Mouse (Mus musculus): ENCODE data around the gene Cnksr1. TPM values are rescaled to one million over a fixed set of nuclear protein-coding genes. Genes with fewer than 3 reads are reported as not detected.

Cnksr1 gene
- polyA plus RNA-seq, 1 experiment from 2014 or later: not detected

- Histone ChIP-seq H3K9ac (peak overlapping the region; percentile 72), H3K4me2 (peak overlapping the region; percentile 76), H3K4me1 (peaks cover 45% of the 10 kb centered on the region), H3K4me3 (peak overlapping the region; percentile 60), H3K36me3 (replicated peaks) (no peaks in the 10 kb centered on the region), H3K27ac (peak overlapping the region; percentile 81), H3K9me3 (no peaks in the 10 kb centered on the region), H3K27me3 (replicated peaks) (peaks cover 78% of the 10 kb centered on the region)
- WGBS: under 1% methylated on average over 90 of the region's 91 CpGs
- peak; percentile 67 for ATAC-seq (replicated peaks)
Observed at GRCm38 (mm10) chr4:134251241-134252130, 13.3 kb upstream of the Cnksr1 start.

GRCm38 (mm10) chr4:134250930-134251240 is 12.7 kb upstream of the Cnksr1 start:
- Histone ChIP-seq H3K4me2 (peak overlapping the region; percentile 76), H3K36me3 (replicated peaks) (no peaks in the 10 kb centered on the region), H3K4me3 (peak overlapping the region; percentile 60), H3K9me3 (no peaks in the 10 kb centered on the region), H3K4me1 (peaks cover 50% of the 10 kb centered on the region), H3K27me3 (replicated peaks) (peaks cover 78% of the 10 kb centered on the region), H3K27ac (peak overlapping the region; percentile 81), H3K9ac (peak overlapping the region; percentile 72)
- WGBS: 5% methylated on average over 10 of the region's 10 CpGs
- no peak for ATAC-seq (replicated peaks)

- no peak for ATAC-seq (replicated peaks)
- peak overlapping the region; percentile 76 for H3K4me2 ChIP-seq
- no peaks in the 10 kb centered on the region for H3K9me3 ChIP-seq
- 5% methylated on average over 27 of the region's 27 CpGs for WGBS
- H3K27ac ChIP-seq: peak overlapping the region; percentile 81; the same call in 1 of the 2 replicates
- H3K4me3 ChIP-seq: peak overlapping the region; percentile 60
- H3K27me3 ChIP-seq (replicated peaks): peaks cover 76% of the 10 kb centered on the region
- H3K36me3 ChIP-seq (replicated peaks): no peaks in the 10 kb centered on the region
- H3K9ac ChIP-seq: peak overlapping the region; percentile 72
- H3K4me1 ChIP-seq: peaks cover 55% of the 10 kb centered on the region
Observed at GRCm38 (mm10) chr4:134250116-134250929, 12.1 kb upstream of the Cnksr1 start.

- Histone ChIP-seq H3K4me3 (peak overlapping the region; percentile 60), H3K9ac (peak overlapping the region; percentile 31), H3K9me3 (no peaks in the 10 kb centered on the region), H3K27me3 (replicated peaks) (peaks cover 69% of the 10 kb centered on the region), H3K4me2 (peak overlapping the region; percentile 76), H3K27ac (no peak overlapping the region), H3K36me3 (replicated peaks) (no peaks in the 10 kb centered on the region), H3K4me1 (peaks cover 59% of the 10 kb centered on the region)
- ATAC-seq (replicated peaks): no peak; the same call in 1 of the 2 replicates
- WGBS: 0% methylated on average over 30 of the region's 30 CpGs
Observed at GRCm38 (mm10) chr4:134249651-134250050, 11.5 kb upstream of the Cnksr1 start.

GRCm38 (mm10) chr4:134246719-134247258 is 8.6 kb upstream of the Cnksr1 start, which contains the start of gene Gm30191:
Gene Gm30191, plus strand, starts transcription at chr4:134246935.
- Histone ChIP-seq H3K9ac (no peak within 1 kb of the TSS; the same call in 1 of the 2 replicates), H3K9me3 (no peaks in the 10 kb centered on the region), H3K4me2 (peak within 1 kb of the TSS; percentile 92), H3K4me1 (peaks cover 50% of the 10 kb centered on the region), H3K27ac (peak within 1 kb of the TSS; percentile 27; the same call in 1 of the 2 replicates), H3K4me3 (peak within 1 kb of the TSS; percentile 71), H3K27me3 (replicated peaks) (peaks cover 41% of the 10 kb centered on the region), H3K36me3 (replicated peaks) (no peaks in the 10 kb centered on the region)
- no peak for ATAC-seq (replicated peaks)
- WGBS: 68% methylated on average over 7 of the region's 7 CpGs

GRCm38 (mm10) chr4:134246256-134246655 is 8.1 kb upstream of the Cnksr1 start:
- no peaks in the 10 kb centered on the region for H3K36me3 ChIP-seq (replicated peaks)
- 0 out of 2 replicates have a peak overlapping the region, but pooled peaks have one; percentile 27 for H3K27ac ChIP-seq
- no peak overlapping the region for H3K4me3 ChIP-seq
- peak overlapping the region; percentile 92; the same call in 1 of the 2 replicates for H3K4me2 ChIP-seq
- ATAC-seq (replicated peaks): no peak
- peaks cover 45% of the 10 kb centered on the region for H3K4me1 ChIP-seq
- H3K27me3 ChIP-seq (replicated peaks): peaks cover 39% of the 10 kb centered on the region
- 24% methylated on average over 4 of the region's 4 CpGs for WGBS
- H3K9ac ChIP-seq: no peak overlapping the region
- H3K9me3 ChIP-seq: no peaks in the 10 kb centered on the region

GRCm38 (mm10) chr4:134245148-134245843 is 7.1 kb upstream of the Cnksr1 start, which contains the start of gene Zfp593:
Gene Zfp593, minus strand, starts transcription at chr4:134245592.
- H3K27ac ChIP-seq: peak within 1 kb of the TSS; percentile 27; the same call in 1 of the 2 replicates
- H3K4me2 ChIP-seq: peak within 1 kb of the TSS; percentile 92
- peaks cover 31% of the 10 kb centered on the region for H3K27me3 ChIP-seq (replicated peaks)
- peak within 1 kb of the TSS; percentile 68 for H3K9ac ChIP-seq
- ATAC-seq (replicated peaks): peak; percentile 85
- no peaks in the 10 kb centered on the region for H3K9me3 ChIP-seq
- WGBS: under 1% methylated on average over 60 of the region's 60 CpGs
- H3K36me3 ChIP-seq (replicated peaks): no peaks in the 10 kb centered on the region
- peaks cover 35% of the 10 kb centered on the region for H3K4me1 ChIP-seq
- peak within 1 kb of the TSS; percentile 71 for H3K4me3 ChIP-seq

- no peaks in the 10 kb centered on the region for H3K9me3 ChIP-seq
- ATAC-seq (replicated peaks): no peak
- H3K4me3 ChIP-seq: peak within 1 kb of the TSS; percentile 71
- peaks cover 28% of the 10 kb centered on the region for H3K27me3 ChIP-seq (replicated peaks)
- WGBS: 90% methylated on average over 17 of the region's 17 CpGs
- H3K9ac ChIP-seq: no peak within 1 kb of the TSS
- peak within 1 kb of the TSS; percentile 92 for H3K4me2 ChIP-seq
- peaks cover 26% of the 10 kb centered on the region for H3K4me1 ChIP-seq
- no peaks in the 10 kb centered on the region for H3K36me3 ChIP-seq (replicated peaks)
- H3K27ac ChIP-seq: no peak within 1 kb of the TSS
Observed at GRCm38 (mm10) chr4:134243516-134244250, 5.5 kb upstream of the Cnksr1 start, which contains the start of gene E130218I03Rik. Gene E130218I03Rik, plus strand, starts transcription at chr4:134243662.

GRCm38 (mm10) chr4:134238686-134239085 is 487 bp upstream of the Cnksr1 start:
- peak overlapping the region; percentile 34; the same call in 1 of the 2 replicates for H3K4me2 ChIP-seq
- H3K4me1 ChIP-seq: peaks cover 10% of the 10 kb centered on the region
- WGBS: 15% methylated on average over 10 of the region's 10 CpGs
- no peak overlapping the region for H3K27ac ChIP-seq
- H3K36me3 ChIP-seq (replicated peaks): no peaks in the 10 kb centered on the region
- no peak for ATAC-seq (replicated peaks)
- H3K4me3 ChIP-seq: no peak overlapping the region
- H3K9me3 ChIP-seq: no peaks in the 10 kb centered on the region
- H3K27me3 ChIP-seq (replicated peaks): peaks cover 16% of the 10 kb centered on the region
- no peak overlapping the region for H3K9ac ChIP-seq

- H3K4me2 ChIP-seq: peak overlapping the region; percentile 34; the same call in 1 of the 2 replicates
- H3K36me3 ChIP-seq (replicated peaks): no peaks in the 10 kb centered on the region
- H3K9ac ChIP-seq: no peak overlapping the region
- no peak overlapping the region for H3K27ac ChIP-seq
- 32% methylated on average over 19 of the region's 19 CpGs for WGBS
- ATAC-seq (replicated peaks): no peak
- H3K4me1 ChIP-seq: peaks cover 10% of the 10 kb centered on the region
- peaks cover 16% of the 10 kb centered on the region for H3K27me3 ChIP-seq (replicated peaks)
- H3K4me3 ChIP-seq: no peak overlapping the region
- no peaks in the 10 kb centered on the region for H3K9me3 ChIP-seq
Observed at GRCm38 (mm10) chr4:134237582-134238278, 469 bp downstream of the Cnksr1 start.

Data from midbrain, embryonic 15.5 days (tissue).